Mouse (Mus musculus) left cerebral cortex, postnatal 14 days (tissue): ENCODE measurements at regions not wholly inside any gene's neighbourhood (a gene's known extent, or its start where the extent isn't known, plus 50 kb on each side); places are given as distances from the start of the nearest gene placed in this dataset.

Experiments used
- DNase-seq, 2 experiments: peaks; one replicate each; pipeline ENCODE4 v3.0.0; 2021 to 2022; ENCODE audit warnings: low spot score in 2 of 2, mixed read lengths in 1 of 2
- intact Hi-C: fragments of 180-260 bp; cut with DNase I; formaldehyde crosslinking; loops from one replicate; pipeline ENCODE4 v1.15.1; 2025

DNA sequence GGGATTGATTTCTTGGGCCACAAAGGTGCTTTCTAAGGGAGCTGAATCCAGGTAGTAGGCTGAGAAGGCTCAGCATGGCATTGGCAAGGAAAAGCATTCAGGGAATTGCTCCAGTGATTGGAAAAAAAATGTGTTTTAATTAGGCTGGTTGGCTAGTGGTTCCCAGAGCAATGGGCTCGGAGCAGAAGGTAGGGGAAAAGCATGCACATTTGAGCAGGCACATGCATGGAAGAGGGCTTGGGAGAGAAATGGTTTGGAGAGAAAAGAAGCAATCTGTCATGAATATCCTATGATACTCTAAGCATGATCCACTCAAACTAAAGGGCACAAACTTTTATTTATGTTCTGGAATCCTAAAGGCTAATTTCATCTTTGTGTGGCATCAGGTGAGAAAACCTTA lies 150.9 kb upstream of the Ppargc1a start:
- intact Hi-C loops = no loop called here
- no peak for DNase-seq

DNA sequence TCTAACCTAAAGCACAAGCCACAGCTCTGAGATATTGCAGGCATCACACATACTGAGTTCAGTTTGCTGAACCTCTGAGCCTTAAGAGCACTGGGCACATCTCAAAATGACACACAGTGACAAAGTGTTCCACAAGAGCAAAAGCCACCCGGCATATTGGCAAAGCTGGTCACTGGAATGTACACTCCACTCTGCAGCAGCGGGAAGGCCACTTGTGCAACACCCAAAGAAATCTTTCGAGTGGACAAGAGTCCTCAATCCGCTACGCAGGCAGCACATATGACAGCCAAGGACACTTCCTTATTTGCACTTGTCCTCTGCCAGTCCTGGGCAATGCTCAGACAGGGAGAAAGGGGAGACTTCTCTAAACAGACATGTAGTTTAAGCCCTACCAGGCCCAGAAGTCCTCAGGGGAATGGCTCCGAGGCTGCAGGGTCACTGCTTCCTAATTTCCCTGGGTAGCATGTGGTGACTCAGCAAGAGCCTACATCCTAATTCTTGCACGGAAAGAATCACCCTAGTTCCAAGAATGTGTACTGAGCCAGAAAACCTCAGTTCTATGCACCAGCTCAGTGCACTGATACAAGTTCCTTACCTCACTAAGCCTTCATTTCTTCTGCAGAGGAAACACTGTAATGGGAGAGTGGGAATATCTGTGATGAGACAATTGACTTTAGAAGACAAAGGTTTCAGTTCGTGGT lies 144.5 kb upstream of the Ppargc1a start:
- DNase-seq = no peak
- intact Hi-C loops = no loop called here

DNA sequence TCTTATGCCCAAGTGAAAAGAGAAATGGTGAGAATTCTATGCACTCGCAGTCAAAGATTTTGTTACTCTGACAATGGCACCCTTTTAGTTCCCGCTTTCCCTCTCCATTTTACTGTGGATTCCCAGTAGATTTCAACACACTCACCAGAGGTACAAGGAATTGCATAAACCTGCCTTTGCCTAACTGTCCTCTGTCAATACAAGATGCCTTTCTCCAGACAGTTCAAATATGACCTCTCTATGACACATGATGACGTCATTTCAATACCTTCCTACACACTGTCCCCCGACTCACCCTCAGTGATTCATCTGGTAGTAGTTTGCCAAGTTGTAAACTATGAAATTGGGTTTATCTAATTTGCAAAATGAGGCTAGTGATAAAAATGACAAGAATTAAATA lies 143.1 kb upstream of the Ppargc1a start:
- intact Hi-C loops = no loop called here
- DNase-seq = no peak

DNA sequence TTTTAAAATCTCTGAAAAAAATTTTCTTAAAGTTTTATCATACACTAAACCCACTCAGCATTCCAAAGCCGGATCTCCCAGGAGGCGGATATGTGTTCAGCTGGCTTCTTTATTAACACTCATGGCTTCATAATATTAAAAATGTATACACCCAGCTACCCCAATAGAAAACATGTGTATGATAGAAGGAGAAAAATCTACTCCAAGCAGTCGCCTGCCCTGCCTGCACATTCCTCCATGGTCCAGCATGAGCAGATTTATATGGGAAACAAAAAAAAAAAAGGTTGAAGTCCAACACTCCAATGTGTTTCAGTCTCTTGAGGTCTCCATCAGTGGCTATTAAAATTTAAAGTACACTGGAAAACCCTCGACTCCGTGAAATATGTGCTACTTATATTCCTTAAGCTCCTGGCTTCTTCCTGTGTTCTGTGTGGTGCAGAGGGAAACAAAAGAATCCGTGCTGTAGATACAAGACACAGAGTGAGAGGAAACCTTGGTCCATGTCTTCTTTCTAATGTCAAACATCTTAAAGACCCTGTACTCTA lies 142.0 kb upstream of the Ppargc1a start:
- no peak for DNase-seq
- intact Hi-C loops = no loop called here

DNA sequence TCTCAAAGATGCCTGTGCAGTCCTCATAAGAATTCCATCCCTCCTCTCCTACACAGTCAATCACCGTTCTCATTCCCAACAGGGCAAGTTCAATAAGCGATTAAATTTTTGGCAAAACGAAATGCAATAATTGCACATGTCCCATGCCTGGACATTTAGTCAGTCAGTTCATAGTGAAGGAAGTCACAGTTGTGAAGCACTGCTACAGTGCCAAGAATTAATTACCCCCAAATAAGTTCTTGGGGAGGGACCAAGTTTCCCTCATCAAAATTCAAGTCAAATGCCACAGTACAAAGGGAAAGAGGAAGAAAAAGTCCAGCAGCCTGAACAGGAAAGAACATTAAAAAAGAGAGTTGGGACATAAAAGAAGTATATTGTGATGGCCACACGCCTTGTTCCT lies 112.4 kb upstream of the Ppargc1a start:
- intact Hi-C loops = no loop called here
- DNase-seq = no peak

DNA sequence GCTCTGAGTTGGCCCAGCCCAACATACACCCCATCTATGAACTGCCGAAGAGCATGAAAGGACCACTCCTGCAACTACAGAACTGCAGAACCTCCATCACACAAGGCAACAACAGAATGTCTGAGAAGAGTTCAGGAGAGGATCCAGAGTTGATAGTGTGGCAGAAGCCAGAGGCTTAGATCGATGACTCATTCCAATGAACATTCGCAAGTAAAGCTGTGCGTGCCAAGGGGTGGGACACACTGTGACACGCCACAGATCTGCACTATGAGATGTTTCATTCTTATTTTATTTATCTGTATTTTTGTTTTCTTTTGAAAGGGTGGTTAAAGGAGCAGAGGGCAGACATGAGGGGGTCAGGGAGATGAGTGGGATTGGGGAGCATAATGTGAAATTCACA lies 103.7 kb upstream of the Ppargc1a start:
- intact Hi-C loops = no loop called here
- no peak for DNase-seq

DNA sequence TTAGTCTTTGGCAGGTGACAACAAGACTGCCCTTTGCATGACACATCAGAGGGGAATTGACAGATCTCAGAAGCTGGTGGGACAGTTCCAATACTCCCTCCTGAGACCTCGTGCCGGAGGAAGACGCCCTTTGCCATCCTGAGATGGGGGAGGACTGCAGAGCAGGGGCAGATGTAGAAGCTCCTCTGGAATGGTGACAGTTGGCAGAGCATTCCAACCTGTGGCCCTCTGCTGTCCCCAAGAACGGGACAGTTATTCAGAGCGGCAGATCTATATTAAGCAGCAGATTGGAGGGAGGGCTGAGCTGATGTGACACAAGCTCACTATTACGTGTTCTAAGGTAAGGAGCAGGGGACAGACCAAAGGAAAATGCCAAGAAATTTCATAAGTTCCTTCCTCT lies 97.7 kb upstream of the Ppargc1a start:
- no peak for DNase-seq
- intact Hi-C loops = no loop called here

DNA sequence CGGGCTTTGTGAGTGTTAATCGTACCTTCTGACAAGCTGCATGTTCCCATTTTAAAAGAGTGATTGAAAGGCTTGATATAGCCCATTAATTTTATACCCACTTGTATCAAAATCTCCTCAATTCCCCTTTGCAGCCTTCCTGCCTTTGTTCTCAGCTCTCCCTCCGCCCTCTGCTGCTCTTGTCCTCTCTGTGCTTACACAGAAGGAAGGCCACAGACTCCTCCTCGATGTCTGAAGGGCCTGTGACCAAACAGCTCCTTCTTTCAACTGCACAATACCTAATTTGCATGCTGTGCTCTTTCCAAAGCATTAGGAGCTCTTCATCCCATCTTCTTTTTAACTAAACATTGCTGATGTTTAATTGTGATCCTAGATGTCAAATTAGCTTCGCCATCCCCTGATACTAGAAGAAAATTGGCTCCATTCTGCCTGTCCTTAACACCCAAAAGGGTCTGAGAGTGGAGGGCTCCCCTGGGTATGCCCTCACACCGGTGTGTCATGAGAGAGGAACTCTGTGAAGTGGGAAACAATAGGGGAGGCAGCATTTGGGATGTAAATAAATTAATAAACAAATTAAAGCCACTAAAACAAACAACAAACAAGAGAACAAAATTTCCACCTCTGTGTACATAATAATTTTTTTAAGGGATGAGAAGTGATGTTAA lies 90.8 kb upstream of the Ppargc1a start:
- intact Hi-C loops = no loop called here
- DNase-seq = no peak

DNA sequence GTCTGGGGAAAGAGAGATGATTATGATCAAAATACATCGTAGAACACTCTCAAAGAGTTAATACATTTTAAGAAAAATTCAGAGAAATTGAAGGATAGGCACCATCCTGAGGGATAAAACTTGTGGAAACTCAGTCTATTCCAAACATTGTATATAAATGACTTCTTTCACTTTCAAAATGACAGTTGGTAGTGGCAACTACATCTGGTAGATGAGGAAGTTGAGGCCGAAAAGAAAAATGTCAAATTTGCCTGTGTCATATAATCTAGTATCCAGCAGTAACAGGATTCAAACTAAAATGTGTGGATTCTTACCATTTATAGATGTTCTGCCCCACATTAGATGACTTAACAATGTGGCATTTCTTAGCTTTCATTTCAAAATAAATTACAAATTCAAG lies 86.0 kb upstream of the Ppargc1a start:
- intact Hi-C loops = no loop called here
- DNase-seq = no peak

DNA sequence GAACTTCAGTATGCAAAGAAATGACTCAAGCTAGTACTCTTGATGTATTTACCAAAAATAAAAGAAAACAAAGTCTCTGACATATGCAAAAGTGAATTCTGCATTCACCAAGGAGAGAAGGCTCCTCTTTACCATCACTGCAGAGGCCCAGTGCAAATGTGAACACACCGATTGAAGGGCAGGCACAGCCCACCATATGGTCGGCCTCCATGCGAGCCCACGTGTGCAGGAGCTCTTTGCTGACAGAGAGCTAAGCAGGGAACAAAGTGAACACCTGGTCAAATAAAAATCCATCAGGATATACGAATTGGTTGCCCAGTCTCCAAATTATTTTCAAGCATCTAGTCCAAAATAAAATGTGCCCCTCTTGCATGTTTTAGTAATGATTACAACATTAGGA lies 56.9 kb upstream of the Ppargc1a start:
- no peak for DNase-seq
- intact Hi-C loops = no loop called here
